Mouse (Mus musculus) natural killer cell, adult 2 months (primary cell): ENCODE measurements around the gene Mepce.

Experiments
- DNase-seq, 2 experiments: peaks; one replicate each; pipeline ENCODE4 v3.0.0; 2022; ENCODE audit warnings: low spot score in 2 of 2

The Mepce gene

DNA sequence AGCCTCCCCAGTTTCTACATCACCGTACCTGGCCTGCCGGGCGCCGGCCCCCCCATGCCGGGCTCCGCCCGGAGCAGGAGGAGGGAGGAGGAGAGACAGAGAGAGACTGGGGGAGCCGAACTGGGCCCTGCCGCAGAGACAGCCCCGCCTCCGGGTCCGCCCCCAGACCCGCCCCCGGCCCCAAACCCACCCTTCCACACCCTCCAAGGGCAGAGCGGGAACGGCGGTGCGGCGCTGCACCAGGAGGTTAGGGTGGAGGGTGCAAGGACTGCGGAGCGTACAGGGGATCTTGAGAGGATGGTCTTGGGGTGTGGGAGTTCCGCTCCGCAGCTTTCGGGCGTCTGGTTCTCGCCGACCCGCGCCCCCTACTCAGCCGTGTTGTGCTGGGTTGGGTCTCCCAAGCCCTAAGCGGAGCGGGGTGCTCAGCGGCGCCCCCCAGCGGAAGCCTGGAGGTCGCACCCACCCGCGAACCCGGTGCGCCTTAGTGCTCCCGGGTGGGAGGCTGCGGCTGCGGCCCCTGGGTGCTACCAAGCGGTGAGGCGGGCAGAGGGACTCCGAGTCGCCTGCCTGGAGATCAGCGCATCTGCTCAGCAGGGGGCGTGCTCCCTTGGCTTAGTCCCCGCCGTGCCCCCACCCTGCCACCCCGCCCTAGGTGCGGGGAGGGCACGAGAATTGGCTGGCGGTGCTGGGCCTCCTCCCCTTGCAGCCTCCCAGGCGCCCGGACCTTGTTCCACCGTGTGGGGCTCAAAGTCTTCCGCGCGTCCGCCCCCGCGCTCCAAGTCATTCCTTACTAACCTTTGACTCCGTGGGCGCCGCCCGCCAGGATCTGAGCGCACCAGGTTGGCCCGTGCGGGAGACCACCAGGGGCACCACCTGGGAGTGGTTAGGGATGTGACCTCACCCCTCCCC, 46.2 kb downstream of the Mepce start, which contains the start of gene Nyap1:
TSS of gene Nyap1 (minus strand) at position 585 of the 909 bp plus-strand sequence.
- peak; percentile 69 to 77 for DNase-seq

DNA sequence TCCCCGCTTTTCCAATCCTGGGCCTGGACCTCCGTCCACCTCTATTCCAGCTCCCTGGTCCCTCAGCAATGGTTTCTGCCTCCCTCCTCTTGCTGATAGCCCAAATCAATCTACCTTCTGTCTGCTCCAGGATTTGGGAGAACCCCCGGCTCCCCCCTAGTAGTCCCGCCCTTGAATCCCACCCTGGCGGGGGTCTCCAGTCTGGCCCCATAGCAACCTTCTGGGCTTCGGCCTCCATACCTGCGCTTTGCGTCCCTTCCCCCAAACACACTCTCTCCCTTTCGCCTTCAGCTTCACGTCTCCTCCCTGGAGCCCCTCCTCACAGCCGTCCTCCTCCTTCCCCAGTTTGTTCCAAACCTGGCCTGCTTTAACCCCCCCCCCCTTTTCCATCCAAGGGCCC, 46.9 kb downstream of the Mepce start:
- DNase-seq, result no peak

GRCm38 (mm10) chr5:137739471-137739870, 48.0 kb downstream of the Mepce start:
- DNase-seq, result no peak

DNA sequence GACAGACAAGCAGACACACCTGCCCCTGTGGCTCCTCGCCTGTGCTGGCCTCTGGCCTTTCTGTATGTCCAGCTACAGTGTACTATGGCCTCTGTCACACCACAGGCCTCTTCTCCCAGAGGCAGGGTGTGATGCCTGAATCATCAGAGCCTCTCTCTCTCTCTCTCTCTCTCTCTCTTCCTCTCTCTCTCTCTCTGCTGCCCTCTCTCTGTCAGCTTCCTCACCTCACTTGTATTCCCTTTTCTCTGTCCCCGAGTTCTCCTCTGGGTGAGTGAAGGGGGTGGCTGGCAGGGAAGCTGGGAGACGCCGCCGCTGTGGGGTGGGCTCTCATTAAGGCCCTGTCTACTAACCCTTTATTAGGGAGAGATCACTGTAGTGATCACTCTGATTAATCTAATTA, 48.9 kb downstream of the Mepce start:
- DNase-seq, result no peak

DNA sequence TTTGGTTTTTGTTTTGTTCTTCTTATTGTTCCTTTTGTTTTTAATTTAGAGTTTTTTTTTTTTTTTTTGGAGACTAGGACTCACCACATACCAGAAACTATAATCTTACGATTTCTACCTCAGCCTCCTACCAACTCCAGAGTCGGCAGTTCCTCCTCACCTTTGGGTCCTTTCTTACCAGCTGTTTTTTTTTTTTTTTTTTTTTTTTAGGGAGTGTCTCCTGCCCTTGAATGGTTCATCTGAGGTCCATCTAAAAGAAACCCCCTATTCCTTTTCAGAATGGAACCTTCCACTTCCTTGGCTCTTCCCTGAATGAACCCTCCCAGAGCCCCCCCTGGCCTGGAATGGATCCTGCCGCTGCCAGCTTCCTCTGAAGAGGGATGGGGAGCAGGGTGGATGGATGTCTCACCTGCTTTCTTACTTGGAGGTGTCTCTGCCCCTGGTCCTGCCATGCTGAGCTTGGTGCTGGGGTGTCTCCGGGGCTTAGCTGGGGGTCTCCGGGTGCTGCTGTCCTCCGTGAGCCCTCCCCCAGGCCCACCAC, 50.0 kb downstream of the Mepce start:
- DNase-seq, result no peak

GRCm38 (mm10) chr5:137734289-137735061, 53.0 kb downstream of the Mepce start:
- no peak for DNase-seq

DNA sequence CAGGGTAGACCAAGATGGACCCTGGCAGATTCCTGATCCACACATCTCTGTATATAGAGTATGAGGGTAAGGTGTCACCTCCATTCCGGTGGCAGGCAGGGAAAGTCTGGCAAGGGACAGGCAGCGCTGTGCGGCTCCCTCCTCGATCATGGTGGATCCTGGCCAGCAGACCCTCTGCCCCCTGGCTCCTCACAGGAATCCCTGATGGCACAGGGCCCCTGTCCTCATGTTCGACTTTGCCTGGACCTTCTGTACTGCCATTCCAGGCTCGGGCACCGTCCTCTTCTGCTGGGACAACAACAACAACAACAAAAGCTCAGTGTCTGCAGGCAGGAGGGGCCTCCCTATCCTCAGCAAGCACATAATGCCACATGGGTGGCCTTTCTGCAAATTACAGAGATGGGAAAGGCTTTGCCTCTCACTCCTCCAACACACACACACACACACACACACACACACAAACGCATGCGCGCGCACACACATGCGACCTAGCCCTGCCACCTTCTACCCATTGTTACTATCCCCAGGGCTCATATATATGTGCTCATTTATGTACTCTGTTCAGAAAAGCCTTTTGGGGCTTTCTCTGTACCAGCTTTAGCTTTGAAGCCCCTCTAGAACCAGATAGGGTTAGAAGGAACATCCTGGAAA, 53.7 kb downstream of the Mepce start:
- no peak for DNase-seq
